Mouse (Mus musculus): ENCODE data around the gene Ninj2. TPM values are rescaled to one million over a fixed set of nuclear protein-coding genes. Genes with fewer than 3 reads are reported as not detected.

The Ninj2 gene
- polyA plus RNA-seq, 1 experiment = not detected

- Histone ChIP-seq H3K4me3 (replicated peaks) (no peak overlapping the region), H3K9me3 (no peaks in the 10 kb centered on the region), H3K36me3 (replicated peaks; ENCODE audit: low read length) (no peaks in the 10 kb centered on the region), H3K27me3 (replicated peaks) (peaks cover 6% of the 10 kb centered on the region), H3K4me1 (peaks cover 72% of the 10 kb centered on the region)
- no peak for TF ChIP-seq GATA1 (IDR thresholded peaks at IDR 0.05; ENCODE audit: borderline replicate concordance, low read length)
- no peak for TF ChIP-seq FLI1 (IDR thresholded peaks at IDR 0.05; ENCODE audit: low read length)
Measured at GRCm38 (mm10) chr6:120190912-120191311, 97.8 kb downstream of the Ninj2 start.

DNA sequence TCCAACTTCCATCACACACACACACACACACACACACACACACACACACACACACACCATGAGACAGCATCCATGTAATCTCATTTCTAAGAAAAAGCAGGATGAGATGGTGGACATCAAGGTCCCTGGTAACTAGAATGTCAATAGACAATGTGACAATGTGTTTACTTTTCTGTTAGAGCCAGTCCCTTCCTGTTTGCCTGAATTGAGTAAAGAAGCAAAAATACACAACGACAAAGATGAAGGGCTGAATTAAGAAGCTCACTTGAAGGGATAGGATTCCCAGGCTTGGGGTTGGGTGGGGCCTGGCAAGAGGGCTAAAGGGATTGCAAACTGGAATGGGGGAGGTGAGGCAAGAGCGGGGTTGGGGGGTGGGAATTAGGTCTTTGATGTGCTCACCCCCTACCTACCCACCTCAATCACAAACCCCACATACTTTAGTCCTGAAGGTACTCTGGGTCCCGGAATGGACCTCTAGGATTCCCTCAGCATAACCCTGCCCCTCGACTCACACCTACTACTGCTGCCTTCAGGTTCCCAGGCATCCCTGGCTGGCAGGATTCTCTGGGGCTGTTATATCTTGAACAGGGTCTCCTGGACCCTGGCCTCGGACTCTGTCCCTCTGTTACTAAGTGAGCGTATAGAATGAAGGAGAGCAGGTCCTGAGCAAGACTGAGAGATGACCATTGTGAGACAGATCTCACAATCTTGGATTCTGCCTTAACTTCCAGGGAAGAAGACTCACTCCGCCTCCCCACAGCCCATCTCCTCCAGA is 98.4 kb downstream of the Ninj2 start:
- no peaks in the 10 kb centered on the region for H3K36me3 ChIP-seq (replicated peaks; ENCODE audit: low read length)
- H3K4me3 ChIP-seq (replicated peaks) = no peak overlapping the region
- no peak for TF ChIP-seq FLI1 (IDR thresholded peaks at IDR 0.05; ENCODE audit: low read length)
- no peak for TF ChIP-seq GATA1 (IDR thresholded peaks at IDR 0.05; ENCODE audit: borderline replicate concordance, low read length)
- no peaks in the 10 kb centered on the region for H3K9me3 ChIP-seq
- peaks cover 66% of the 10 kb centered on the region for H3K4me1 ChIP-seq
- peaks cover under 1% of the 10 kb centered on the region for H3K27me3 ChIP-seq (replicated peaks)

- no peak for TF ChIP-seq FLI1 (IDR thresholded peaks at IDR 0.05; ENCODE audit: low read length)
- no peak for TF ChIP-seq GATA1 (IDR thresholded peaks at IDR 0.05; ENCODE audit: borderline replicate concordance, low read length)
Measured at GRCm38 (mm10) chr6:120192211-120192870, 99.2 kb downstream of the Ninj2 start.

DNA sequence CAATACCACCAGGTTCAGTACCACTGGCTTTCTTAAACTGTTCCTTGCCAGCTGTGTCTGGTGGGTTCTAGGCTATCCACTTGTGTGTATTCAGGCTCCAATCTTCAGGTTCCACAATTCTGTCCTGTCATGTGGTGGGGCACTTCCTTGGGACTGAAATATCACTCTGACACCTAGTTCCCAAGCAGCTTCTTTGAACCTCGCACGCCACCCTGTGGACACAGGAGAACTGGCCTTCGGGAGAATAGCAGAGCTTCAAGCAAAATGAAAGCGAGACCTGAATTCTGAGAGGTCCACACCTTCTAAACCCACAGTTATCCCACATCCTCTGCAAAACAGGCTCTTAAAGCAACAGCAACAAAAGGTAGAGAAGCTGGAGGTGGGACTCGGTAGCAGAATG is 100.0 kb downstream of the Ninj2 start:
- peak overlapping the region; percentile 83 for H3K4me3 ChIP-seq (replicated peaks)
- H3K4me1 ChIP-seq = peaks cover 65% of the 10 kb centered on the region
- no peaks in the 10 kb centered on the region for H3K36me3 ChIP-seq (replicated peaks; ENCODE audit: low read length)
- no peaks in the 10 kb centered on the region for H3K27me3 ChIP-seq (replicated peaks)
- no peak for TF ChIP-seq FLI1 (IDR thresholded peaks at IDR 0.05; ENCODE audit: low read length)
- TF ChIP-seq GATA1 (IDR thresholded peaks at IDR 0.05; ENCODE audit: borderline replicate concordance, low read length) = no peak
- H3K9me3 ChIP-seq = no peaks in the 10 kb centered on the region

More at GRCm38 (mm10) chr6:120192211-120192870, 99.2 kb downstream of the Ninj2 start:
- Histone ChIP-seq H3K27me3 (replicated peaks) (no peaks in the 10 kb centered on the region), H3K4me1 (peaks cover 65% of the 10 kb centered on the region), H3K9me3 (no peaks in the 10 kb centered on the region), H3K4me3 (replicated peaks) (no peak overlapping the region), H3K36me3 (replicated peaks; ENCODE audit: low read length) (no peaks in the 10 kb centered on the region)

GRCm38 (mm10) chr6:120193793-120194192 is 100.6 kb downstream of the Ninj2 start:
- no peak overlapping the region for H3K4me3 ChIP-seq (replicated peaks)
- no peak for TF ChIP-seq FLI1 (IDR thresholded peaks at IDR 0.05; ENCODE audit: low read length)
- TF ChIP-seq GATA1 (IDR thresholded peaks at IDR 0.05; ENCODE audit: borderline replicate concordance, low read length) = no peak
- H3K4me1 ChIP-seq = peaks cover 59% of the 10 kb centered on the region
- H3K36me3 ChIP-seq (replicated peaks; ENCODE audit: low read length) = no peaks in the 10 kb centered on the region
- no peaks in the 10 kb centered on the region for H3K9me3 ChIP-seq
- peaks cover under 1% of the 10 kb centered on the region for H3K27me3 ChIP-seq (replicated peaks)

DNA sequence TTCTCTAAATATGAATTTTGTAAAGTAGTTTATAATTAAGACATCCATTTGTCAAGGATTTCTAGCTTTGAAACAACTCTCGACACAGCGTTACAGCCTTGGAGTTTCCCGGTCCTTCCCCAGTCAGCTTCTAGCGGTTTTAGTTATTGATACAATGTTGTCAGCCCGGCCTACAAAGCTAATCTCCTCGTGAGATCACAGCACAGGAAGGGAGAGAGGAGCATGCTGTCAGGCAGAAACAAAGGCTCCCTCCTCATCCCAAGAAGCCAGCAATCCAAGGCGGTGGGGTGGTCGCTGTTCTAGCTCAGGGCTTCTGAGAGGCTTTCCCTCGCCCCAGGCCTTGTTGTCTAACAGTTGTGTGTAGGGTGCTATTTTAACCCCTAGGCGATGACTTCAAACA is 101.2 kb downstream of the Ninj2 start:
- H3K36me3 ChIP-seq (replicated peaks; ENCODE audit: low read length) = no peaks in the 10 kb centered on the region
- H3K4me1 ChIP-seq = peaks cover 54% of the 10 kb centered on the region
- no peak overlapping the region for H3K4me3 ChIP-seq (replicated peaks)
- H3K27me3 ChIP-seq (replicated peaks) = peaks cover 5% of the 10 kb centered on the region
- no peaks in the 10 kb centered on the region for H3K9me3 ChIP-seq
- TF ChIP-seq GATA1 (IDR thresholded peaks at IDR 0.05; ENCODE audit: borderline replicate concordance, low read length) (no peak), FLI1 (IDR thresholded peaks at IDR 0.05; ENCODE audit: low read length) (no peak)

GRCm38 (mm10) chr6:120194963-120195362 is 101.8 kb downstream of the Ninj2 start:
- no peak overlapping the region for H3K4me3 ChIP-seq (replicated peaks)
- H3K9me3 ChIP-seq = no peaks in the 10 kb centered on the region
- TF ChIP-seq GATA1 (IDR thresholded peaks at IDR 0.05; ENCODE audit: borderline replicate concordance, low read length) (no peak), FLI1 (IDR thresholded peaks at IDR 0.05; ENCODE audit: low read length) (no peak)
- H3K36me3 ChIP-seq (replicated peaks; ENCODE audit: low read length) = no peaks in the 10 kb centered on the region
- peaks cover 50% of the 10 kb centered on the region for H3K4me1 ChIP-seq
- H3K27me3 ChIP-seq (replicated peaks) = peaks cover 8% of the 10 kb centered on the region

DNA sequence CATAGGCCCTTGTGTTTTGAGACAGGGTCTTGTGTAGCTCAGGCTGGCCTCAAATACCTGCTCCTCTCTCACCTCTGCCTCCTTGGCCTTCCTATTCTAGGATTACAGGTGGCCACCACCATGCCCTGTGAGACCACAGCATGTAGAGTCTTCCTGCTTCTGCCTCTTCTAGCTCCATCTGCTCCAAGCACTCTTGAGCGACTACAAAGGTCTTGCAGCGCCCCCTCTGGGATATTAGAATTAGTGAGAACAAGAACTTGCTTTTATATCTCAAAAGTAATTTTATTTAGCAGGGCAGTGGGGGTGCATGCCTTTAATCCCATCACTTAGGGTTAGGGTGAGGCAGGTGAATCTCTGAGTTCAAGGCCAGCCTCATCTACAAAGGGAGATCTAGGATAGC is 103.7 kb downstream of the Ninj2 start:
- H3K36me3 ChIP-seq (replicated peaks; ENCODE audit: low read length) = no peaks in the 10 kb centered on the region
- peaks cover 12% of the 10 kb centered on the region for H3K27me3 ChIP-seq (replicated peaks)
- no peaks in the 10 kb centered on the region for H3K9me3 ChIP-seq
- H3K4me3 ChIP-seq (replicated peaks) = no peak overlapping the region
- H3K4me1 ChIP-seq = peaks cover 35% of the 10 kb centered on the region
- no peak for TF ChIP-seq FLI1 (IDR thresholded peaks at IDR 0.05; ENCODE audit: low read length)
- no peak for TF ChIP-seq GATA1 (IDR thresholded peaks at IDR 0.05; ENCODE audit: borderline replicate concordance, low read length)

DNA sequence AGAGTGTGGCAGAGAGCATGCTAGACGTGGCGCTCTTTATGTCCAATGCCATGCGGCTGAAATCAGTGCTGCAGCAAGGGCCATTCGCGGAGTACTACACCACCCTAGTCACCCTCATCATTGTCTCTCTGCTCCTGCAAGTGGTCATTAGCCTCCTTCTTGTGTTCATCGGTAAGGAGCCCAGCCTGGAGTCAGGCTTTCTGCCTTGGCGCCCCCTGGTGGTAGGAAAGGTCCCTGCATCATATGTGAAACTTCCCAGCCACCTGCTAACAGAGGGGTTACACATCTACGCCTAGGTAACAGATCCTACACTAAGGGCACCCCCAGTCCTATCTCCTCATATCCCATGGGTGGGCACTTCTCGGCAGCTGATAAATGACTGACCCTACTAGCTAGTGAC is 104.8 kb downstream of the Ninj2 start:
- TF ChIP-seq GATA1 (IDR thresholded peaks at IDR 0.05; ENCODE audit: borderline replicate concordance, low read length) = no peak
- TF ChIP-seq FLI1 (IDR thresholded peaks at IDR 0.05; ENCODE audit: low read length) = no peak
- H3K4me3 ChIP-seq (replicated peaks) = peak overlapping the region; percentile 87
- H3K27me3 ChIP-seq (replicated peaks) = peaks cover 23% of the 10 kb centered on the region
- no peaks in the 10 kb centered on the region for H3K36me3 ChIP-seq (replicated peaks; ENCODE audit: low read length)
- H3K9me3 ChIP-seq = no peaks in the 10 kb centered on the region
- H3K4me1 ChIP-seq = peaks cover 25% of the 10 kb centered on the region

Measured in megakaryocyte, embryonic 14.5 days (primary cell).